Mouse (Mus musculus) ES-CJ7 (cell line): ENCODE results near the gene Slc35f1.

Experiments
- DNase-seq: peaks from one replicate; pipeline ENCODE4 v3.0.0; 2011; ENCODE audit warnings: low read depth, low spot score

Gene Slc35f1

DNA sequence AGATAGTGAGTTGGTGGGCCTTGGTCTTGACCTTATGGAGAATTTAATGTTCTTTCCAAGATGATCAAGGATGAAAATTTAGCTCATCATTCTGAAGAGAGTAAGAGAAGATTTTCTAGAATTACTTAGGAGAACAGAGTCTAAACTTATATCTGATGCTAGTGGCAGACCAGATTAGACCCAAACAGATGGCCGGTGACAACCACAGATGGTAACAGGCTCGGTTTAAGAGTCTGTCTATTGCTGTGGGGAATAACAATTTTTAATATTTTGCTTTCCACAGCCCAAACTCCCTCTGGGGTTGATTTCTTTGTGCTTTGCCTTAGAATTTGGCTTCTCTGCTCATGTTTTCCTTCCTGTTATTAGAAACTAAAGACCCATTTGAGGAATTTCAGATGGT is 96.7 kb downstream of the Slc35f1 start:
- no peak for DNase-seq

DNA sequence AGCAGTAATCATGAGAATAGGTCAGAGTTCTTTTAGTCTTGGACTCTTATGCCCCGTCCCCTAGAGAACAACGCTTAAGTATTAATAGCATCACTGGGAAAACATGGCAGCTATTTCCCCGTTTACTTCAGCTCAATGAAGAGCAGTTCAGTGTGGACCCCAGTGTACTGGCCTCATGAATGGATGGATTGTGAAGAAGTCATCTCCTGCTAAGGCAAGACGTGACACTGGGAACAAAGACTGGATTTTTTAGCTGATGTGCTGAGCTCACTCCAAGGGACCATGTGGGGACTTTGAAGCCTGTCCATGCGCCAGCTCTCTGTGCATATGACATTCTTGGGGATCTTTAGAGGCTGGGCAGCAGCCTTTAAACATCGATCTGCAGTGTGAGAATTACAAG is 101.2 kb downstream of the Slc35f1 start:
- no peak for DNase-seq

DNA sequence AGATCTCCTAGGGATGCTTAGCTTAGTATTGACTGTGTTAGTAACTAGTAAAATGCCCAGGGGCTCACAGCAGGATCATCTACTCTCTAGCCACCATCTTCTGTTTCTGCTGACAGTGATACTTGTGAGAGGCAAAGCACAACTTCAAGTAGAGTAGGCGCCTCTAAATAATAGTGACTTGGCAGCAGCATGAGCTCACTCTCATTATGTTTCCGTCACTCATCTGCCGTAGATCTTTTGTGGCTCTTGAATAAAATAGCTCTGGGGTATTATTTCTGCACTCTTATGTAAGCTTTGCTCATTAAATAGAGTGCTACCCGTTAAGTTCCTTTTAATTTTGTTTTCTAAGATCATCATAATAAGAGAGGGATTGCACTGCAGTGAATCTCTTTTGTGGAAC is 107.1 kb downstream of the Slc35f1 start:
- DNase-seq: no peak

DNA sequence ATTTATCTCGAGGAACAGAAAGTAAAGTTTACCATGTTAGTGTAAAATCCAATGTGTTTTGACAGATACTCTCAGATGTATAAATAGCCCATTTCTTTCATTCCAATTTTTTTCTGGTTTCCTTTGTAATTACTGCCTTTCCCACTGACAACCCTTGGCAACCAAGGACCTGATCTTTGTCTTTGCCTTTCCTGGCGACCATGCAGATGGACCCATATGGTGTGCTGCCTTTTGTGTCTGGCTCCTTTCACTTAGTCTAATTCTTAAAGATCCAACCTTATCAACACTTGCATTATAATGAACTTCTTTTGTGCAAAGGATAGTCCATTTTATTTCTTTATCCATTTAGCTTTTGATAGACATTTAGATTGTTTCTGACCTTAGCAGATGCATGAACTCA is 117.5 kb downstream of the Slc35f1 start:
- DNase-seq: no peak

DNA sequence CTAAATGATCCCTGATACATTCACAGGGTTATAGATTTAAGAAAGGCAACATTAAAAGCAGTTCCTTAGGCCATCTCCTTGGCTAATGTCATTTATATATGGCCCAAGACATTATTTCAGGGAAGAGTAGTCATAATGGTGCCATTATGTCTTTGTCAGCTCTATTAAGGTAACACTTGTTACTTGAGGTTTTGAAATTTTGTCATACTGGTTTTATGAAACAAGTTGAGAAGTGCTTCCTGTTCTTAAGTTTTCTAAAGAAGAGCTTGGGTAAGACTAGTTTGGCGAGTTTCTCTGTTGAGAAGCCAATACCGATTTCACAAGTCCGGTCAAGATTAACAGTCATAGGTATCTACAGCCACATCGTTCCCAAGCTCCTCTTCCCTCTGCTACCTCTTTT is 122.5 kb downstream of the Slc35f1 start:
- no peak for DNase-seq

DNA sequence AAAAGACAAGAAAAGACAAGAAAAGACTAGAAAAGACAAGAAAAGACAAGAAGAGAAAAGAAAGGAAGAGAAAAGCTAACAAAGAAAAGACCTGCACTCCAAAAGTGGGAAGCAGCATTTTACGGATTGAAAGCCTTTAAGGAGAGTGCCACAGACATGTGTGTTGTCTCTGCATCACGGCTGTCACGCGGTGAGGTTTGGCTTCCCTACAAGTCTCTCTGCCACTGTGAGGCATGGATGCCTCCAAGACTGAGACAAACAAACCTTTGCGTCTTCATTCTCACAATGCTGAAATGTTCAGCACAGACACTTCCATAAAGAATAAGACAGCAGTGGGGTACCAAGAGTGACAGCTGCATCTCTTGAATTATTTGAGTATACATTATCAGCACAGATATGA is 124.0 kb downstream of the Slc35f1 start:
- DNase-seq: no peak

DNA sequence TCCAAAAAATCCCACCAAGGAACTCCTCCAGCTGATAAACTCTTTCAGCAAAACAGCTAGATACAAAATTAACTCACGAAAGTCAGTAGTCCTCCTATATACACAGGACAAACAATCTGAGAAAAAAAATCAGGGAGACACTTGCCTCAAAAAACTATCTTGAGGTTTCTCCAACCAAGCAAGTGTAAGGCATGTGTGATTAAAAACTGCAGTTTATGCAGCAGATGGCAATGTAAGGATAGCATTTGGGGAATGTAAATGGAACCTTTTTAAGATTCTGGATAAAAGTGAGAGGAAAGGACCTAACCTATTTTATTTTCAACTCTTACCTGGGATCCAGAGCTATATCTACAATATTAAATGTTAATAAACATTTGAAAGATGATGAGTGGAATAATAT is 129.3 kb downstream of the Slc35f1 start:
- DNase-seq: no peak

DNA sequence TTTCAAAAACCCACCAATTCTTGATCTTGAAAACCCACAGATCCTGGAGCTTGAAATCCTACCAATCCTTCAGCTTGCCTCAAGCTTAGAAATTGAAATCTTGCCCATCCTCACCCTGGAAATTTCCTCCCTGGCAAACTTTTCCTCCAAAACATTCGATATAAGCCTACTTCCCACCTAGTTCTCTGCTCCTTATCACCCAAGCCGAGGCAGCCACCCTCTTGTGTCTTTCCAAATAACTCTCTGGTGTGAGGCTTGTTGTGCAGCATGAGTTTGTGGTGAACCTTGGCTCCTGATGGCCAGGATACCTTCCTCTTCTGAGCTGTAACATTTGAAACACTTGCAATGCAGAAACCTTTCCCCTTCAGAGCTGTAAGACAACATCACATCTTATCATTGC is 132.6 kb downstream of the Slc35f1 start:
- no peak for DNase-seq

DNA sequence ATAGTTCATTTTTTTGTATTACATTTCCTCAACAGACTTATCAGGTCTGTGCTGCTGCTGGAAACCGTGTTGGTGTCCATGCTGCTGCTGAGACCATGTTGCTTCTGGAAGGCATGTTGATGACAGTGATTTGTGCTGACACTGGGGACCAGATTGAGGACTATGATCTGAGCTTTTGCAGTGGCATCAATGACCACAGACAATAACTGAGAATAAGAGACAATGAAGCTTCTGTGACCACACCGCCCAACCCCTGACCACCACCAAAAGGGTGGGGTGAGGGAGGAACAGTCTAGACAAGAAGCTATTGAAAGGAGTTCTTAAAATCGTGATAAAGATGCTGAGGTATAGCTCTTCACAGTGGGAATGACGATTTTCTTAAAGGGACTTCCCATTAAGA is 135.4 kb downstream of the Slc35f1 start:
- DNase-seq: no peak

DNA sequence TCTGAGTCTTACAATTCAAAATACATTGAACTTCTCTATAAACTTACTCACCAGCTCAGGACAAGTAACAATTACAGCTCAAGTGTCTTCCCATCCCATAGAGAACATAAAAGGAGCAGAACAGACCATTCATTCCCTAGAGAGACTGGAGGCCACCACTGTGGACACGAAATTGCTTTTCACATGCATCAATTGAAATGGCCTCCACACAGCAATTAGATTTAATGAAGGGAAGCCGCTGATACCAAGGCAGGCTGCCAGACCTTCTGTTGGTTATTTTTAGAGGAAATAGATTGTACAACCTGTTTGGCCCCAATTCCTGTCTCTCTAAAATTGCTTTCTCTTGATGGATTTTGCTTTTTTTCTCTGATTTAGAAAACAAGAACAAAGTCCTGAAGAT is 150.5 kb downstream of the Slc35f1 start:
- no peak for DNase-seq

DNA sequence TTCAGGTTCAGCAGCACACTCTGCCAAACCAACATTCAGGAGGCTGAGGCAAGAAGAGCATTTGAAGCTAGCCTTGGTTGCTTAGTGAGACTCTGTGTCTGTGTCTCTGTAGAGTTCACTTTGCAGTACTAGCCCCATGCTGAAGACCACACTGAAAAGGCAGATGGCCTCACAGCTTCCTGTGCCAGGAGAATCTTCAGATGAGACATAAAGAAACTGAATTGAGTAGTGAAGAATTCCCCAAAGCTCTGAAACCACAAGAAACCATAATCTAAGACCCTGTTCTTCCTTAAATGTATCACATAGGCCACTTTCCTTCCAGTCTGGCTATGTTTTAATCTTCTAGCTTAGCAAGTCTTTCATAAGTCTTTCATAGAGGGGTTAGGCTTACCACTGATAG is 161.7 kb downstream of the Slc35f1 start:
- DNase-seq: no peak

DNA sequence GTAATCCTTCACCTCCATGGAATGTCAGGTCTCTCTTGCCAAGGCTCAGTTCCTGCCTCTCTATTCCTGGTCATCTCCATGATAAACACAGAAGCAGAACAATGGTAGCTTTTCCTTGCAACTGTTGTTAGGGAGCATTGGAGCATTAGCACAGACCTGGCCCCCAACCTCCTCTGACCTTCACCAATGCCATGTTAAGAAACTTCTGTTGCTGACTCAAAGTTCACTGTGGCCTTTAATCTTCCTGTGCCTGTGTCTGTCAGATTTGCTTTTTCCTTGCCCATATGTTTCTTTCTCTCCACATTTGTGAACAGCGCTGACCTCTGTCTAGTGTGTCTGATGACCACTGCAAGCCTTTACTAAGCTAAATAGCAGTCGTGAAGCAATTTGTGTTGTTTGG is 170.5 kb downstream of the Slc35f1 start:
- DNase-seq: no peak

DNA sequence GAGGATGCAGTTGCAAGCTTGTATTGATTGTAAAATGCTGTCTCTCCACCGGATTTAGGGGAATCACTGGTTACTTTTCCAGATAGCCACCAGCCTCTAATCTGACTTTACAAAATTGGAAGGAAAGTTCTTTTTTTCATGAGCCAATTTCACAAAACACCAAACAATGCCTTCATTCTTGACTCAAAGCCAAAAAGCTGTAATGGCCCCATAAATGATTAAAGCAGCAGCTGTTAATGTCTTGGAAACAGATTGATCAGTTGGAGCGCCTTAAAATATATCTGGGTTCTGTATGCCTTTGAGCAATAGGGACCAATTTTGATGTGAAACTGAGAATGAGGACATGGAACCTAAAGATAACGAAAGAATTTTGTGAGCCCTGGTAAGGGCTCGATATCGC is 174.6 kb downstream of the Slc35f1 start:
- no peak for DNase-seq

DNA sequence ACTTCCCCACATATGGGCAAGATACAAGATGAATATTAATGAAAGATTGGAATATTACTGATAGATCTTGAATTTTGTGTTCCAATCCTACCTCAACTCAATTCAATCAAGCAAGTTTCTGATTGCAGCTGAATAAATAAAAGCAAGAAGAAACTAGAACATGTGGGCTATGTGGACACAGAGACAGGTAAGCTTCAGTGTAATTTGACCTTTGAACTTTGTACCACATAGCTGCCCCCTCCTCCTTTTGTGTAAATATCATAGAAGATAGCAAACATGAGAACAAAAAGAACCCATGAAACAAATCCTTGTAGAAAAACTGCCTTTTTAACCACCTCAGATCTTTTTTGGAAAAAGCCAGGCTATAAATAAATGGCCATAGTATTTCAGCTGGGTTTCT is 180.8 kb downstream of the Slc35f1 start:
- no peak for DNase-seq

DNA sequence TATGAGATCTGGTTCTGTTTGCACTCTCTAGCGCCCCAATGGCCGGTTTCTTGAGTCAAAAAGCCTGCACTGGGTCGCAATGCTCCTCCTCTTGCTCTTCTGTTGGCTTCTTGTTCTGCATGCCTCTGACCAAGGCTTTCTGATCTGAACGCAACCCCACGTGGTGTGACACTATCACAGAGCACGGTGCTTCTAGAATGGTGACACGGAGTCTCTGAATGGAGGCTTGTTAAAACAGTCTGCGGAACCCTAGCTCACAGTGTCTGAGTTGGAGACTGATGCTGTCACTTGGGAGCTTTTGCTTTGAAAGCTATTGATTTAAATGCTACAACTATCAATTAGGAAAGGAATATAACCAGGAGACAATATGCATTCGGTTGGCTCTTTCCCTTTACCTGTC is 183.8 kb downstream of the Slc35f1 start:
- DNase-seq: no peak

DNA sequence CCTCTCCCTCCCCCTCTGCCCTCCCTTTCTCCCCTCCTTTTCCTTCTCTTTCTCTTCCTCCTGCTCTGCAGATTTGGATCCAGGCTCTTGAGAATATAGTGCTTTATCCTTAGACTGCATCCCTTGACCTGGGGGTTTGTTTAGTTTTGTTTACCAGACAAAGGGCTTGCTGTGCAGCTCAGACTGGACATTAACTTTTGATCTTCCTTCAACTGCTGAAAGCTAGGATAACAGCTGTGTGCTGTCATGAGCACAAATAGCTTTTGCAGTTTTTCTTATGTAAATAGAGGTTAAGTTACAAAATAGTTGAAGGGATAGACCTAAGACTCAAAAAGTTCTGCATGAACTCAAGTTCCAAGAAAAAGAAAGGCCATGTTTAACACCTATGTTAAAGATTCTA is 184.4 kb downstream of the Slc35f1 start:
- no peak for DNase-seq

DNA sequence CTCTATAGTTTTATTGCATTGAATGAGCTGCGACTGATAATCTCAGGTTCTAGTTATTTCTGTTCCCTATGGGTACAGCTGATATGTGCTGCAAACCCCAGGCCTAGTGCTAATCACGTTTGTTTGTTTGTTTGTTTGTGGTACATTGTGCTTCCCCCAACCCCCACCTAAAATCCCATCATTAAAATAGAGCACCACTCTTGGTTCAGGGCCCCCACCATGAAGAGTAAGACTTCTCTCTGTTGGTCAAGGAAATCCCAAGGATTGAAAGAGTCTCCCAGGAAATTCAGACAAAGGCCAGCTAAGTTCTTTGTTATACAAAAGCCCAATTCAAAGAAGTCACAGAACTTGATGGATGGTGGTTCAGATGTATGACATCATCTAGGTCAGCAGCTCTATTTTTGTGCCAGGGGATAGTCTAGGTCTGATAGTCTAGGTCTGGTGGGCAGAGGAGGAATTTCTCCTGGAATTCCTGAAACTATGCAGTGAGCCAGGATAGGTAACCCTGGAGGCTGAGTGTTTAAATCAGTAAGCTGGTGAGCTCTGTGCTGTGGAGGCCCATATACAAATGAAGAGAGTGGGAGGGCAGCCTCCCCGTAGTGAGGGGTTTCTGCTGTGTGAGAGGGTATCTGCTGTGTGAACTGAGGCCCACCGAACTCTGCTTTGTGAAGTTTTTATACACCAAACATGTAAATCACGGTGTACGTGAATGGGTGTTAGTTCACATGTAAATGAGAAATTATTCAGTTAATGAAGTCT is 187.1 kb downstream of the Slc35f1 start:
- DNase-seq: peak; percentile 18

DNA sequence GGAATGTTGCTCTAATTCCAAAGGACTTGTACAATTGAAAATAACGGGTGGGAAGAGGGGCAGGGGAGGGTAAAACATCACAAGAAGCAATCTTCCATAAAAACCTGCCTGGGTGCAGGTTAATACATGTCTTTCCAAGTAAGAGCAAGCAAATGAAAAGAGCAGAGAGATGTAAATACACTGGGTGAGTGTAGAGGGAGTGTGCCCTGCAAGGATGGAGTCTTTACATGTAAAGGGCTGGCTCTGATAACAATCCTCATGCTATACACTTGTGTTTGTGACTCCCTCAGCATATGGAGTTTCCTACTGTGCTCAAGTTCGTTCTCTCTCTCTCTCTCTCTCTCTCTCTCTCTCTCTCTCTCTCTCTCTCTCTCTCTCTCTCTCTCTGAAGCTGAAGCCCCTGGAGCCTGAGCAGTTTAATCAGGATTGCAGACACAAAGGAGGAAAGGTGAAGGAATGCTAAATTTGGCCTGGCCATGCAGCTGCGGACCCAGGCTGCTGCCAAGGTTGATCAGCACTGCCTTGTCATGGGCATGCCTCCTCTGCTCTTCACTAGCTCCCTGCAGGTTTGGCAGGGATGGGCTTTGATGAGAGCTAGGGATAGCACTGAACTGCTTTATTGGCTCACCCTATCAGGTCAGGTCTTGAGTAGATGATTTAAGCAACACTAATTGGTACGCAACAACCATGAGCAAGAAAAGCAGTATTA is 187.9 kb downstream of the Slc35f1 start:
- DNase-seq: no peak

DNA sequence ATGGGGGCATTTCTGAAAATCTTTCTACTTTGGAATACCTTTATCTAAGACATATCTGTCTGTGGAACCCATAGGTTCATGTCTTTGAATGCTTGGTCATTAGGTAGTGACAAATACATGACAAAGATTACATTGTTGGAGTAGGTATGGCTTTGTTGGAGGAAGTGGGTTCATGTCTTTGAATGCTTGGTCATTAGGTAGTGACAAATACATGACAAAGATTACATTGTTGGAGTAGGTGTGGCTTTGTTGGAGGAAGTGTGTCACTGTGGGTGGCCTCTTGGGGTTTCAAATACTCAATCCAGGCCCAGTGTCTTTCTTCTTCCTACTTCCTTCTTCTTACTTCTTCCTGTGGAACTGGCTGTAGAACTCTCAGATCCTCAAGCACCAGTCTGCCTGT is 206.4 kb downstream of the Slc35f1 start:
- DNase-seq: peak; percentile 63

DNA sequence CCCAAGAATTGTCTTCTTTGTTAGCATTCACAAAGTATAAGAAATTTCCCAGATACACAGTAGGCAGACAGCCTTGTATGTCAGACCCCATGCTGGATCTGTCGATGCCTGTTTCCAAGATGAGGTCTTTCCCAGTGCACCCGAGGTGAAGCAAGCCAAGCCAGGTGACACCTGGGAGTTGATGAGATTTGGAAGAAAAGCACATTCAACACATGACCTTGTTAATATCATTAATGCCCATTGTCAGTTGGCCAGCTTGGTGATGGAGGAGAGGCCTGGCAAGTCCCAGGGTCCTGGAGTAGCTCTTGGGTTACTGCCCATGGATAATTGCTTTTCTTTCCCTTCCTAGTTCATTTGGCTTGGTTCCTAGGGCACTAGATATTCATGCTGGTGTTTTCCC is 214.6 kb downstream of the Slc35f1 start:
- DNase-seq: no peak

DNA sequence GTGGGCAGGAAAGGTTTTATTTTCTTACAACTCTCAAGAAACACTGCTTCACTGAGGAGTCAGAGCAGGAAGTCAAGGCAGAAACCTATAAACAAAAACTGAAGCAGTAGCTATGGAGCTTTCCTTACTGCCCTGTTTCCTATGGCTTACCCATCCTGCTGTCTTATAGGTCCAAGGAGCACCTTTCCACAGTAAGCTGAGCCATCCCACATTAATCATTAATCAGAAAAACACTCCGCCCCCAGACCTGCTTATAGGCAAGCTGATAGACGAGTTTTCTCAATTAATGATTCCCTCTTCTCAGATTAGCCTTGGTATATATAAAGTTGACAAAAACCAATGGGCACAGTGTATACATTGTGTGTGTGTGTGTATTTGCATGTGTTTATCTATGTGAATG is 221.4 kb downstream of the Slc35f1 start:
- no peak for DNase-seq

DNA sequence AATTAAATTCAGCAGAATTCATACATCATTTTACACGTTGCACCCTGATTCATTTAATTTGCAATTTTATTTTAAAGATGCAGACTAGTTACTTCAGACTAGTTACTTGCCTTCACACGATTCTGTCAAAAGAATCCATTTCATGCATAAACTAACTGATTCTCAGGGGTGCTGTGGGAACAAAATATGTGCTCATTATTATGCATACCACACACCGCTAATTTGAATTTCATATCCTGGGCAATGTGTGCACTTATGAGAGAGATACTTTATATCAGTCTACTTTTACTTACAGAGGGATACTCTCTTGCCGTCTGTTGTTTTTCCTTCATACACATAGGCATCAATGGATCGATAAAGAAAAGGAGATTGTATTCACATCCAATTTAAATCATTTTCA is 228.4 kb downstream of the Slc35f1 start:
- DNase-seq: no peak

DNA sequence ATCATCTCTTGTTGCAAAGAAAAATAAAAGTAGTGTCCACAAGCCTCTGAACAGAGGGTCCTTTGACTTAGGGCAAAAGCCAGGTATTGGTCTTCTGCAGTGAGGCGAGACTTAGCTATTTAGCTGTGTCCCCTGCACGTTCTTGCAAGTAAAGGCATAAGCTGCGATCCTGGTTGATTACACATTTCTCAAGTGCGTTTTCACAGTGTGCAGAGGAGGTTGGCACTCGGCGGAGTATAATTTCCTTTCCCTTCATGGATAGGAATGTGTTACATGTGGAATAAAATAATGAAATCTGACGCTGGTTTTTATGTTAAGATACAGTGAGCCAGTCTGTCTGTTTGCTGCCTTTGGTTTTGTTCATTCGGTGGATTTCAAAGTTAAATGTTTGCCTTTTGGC is 232.8 kb downstream of the Slc35f1 start:
- no peak for DNase-seq

DNA sequence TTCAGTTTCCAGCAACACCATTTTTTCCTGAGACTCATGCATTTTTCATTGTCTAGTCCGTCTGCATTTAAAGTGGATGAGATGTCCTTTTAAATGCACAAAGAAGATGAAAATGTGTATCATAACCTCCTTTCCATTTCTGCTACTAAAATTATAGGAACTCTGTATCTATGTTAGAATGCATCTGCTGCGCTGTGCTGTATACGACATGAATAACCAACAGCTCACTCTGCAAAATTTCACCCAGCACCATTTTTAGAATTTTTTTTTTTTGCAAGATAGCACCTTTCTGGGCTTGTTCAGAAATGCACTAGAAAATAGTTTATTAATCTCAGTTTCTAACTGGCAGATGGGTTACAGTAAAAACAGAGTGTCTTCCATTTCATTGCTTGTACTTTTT is 236.0 kb downstream of the Slc35f1 start:
- no peak for DNase-seq
